Mouse (Mus musculus) kidney, postnatal 0 days (tissue): ENCODE measurements around the gene Ampd3. TPM values are rescaled to one million over a fixed set of nuclear protein-coding genes. Genes with fewer than 3 reads are reported as not detected.

ENCODE experiments used
- ATAC-seq: fragments of 200-750 bp; cut with Nextera tagmentation; replicated peaks from 2 replicates; pipeline ENCODE4 v1.8.0; 2017; ENCODE audit warnings: low read depth, moderate number of reproducible peaks, moderate TSS enrichment, moderate library complexity; ENCODE audit not compliant: low FRiP score
- DNase-seq: peaks from one replicate; pipeline ENCODE4 v3.0.0-alpha.2; 2016; ENCODE audit warnings: low spot score
- H3K27ac ChIP-seq: fragments of 300-500 bp; sonication (generic); 2 replicates; pipeline ENCODE4 v1.5.1; 2014; ENCODE audit warnings: mild to moderate bottlenecking
- H3K27me3 ChIP-seq: fragments of 300-500 bp; sonication (generic); 2 replicates; pipeline ENCODE4 v1.6.1; 2014; ENCODE audit warnings: low read length, mixed read lengths; ENCODE audit not compliant: insufficient read depth
- H3K36me3 ChIP-seq: fragments of 300-500 bp; sonication (generic); 2 replicates; pipeline ENCODE4 v1.6.1; 2014; ENCODE audit warnings: low read length, mixed read lengths; ENCODE audit not compliant: insufficient read depth
- H3K4me1 ChIP-seq: fragments of 300-500 bp; sonication (generic); replicated peaks from 2 replicates; pipeline ENCODE4 v1.6.1; 2014; ENCODE audit warnings: antibody characterized with exemption, low read length, mixed read lengths; ENCODE audit not compliant: insufficient read depth
- H3K4me2 ChIP-seq: fragments of 300-500 bp; sonication (generic); 2 replicates; pipeline ENCODE4 v1.6.1; 2014; ENCODE audit warnings: mild to moderate bottlenecking, low read length, moderate library complexity, mixed read lengths
- H3K4me3 ChIP-seq: fragments of 300-500 bp; sonication (generic); replicated peaks from 2 replicates; pipeline ENCODE4 v1.5.1; 2014; ENCODE audit warnings: low read depth, low read length
- H3K9ac ChIP-seq: fragments of 300-500 bp; sonication (generic); 2 replicates; pipeline ENCODE4 v1.6.1; 2014; ENCODE audit warnings: low read depth, low read length
- H3K9me3 ChIP-seq: fragments of 300-500 bp; sonication (generic); replicated peaks from 2 replicates; pipeline ENCODE4 v1.6.1; 2016; ENCODE audit warnings: low read length, inconsistent platforms, mixed read lengths
- CTCF ChIP-seq: IDR thresholded peaks from 2 replicates; pipeline ENCODE4 v1.5.1; 2016; ENCODE audit warnings: antibody characterized with exemption, low read depth, mild to moderate bottlenecking, moderate library complexity
- WGBS: fragments of 180-500 bp; shearing (Covaris S2); extraction: QIAGEN DNeasy Blood & Tissue Kit; methylation state at CpG from one replicate; pipeline ENCODE4 v1.1.7; 2014; 5-methylcytosine and 5-hydroxymethylcytosine counted together
- microRNA-seq: library from miRNA; unstranded; fragments of <30 nt; microRNA quantifications from one replicate; pipeline ENCODE4, GENCODE M21; 2016
- polyA plus RNA-seq: library from polyadenylated mRNA; unstranded; fragments of >200 nt; fragmentation: Nextera tagmentation; extraction: Ambion mirVana; gene quantifications from 2 replicates; pipeline ENCODE4 v1.2.1, GENCODE M21; 2015

The Ampd3 gene
- polyA plus RNA-seq, 1 experiment from 2014 or later = 12.7 TPM

DNA sequence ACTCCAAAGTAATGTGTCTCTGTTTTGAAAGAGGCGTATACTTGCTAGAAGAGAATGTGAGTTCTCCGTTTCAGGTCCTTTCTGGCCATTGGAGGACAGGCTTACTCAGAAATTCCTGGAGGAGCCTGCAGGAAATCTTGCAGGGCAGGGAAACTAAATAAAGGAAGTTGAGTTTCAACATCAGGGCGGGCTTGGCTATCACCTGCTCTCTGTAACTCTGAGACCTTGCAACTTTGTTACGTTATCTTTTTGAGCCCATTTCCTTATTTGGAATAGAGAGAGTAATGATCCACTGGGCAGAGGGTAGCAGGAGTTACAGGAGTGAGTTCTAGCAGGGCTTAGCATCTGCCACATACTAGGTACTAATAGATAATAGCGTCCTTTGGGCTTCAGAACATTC is 92.1 kb downstream of the Ampd3 start:
- no peak for TF ChIP-seq CTCF
- Histone ChIP-seq H3K36me3 (no peaks in the 10 kb centered on the region), H3K4me1 (no peaks in the 10 kb centered on the region), H3K27ac (no peak overlapping the region), H3K9ac (no peak overlapping the region), H3K9me3 (no peaks in the 10 kb centered on the region), H3K4me3 (no peak overlapping the region), H3K27me3 (no peaks in the 10 kb centered on the region), H3K4me2 (no peak overlapping the region)
- WGBS = 34% methylated on average over 5 of the region's 5 CpGs
- no peak for ATAC-seq
- no peak for DNase-seq

Small RNAs within 50 kb of the gene (microRNA-seq; reads per million reads assigned to microRNA genes)
- gene Gm47282 = not detected

Other genes starting within 250 kb of the Ampd3 start
- gene Sbf2, start 153.3 kb upstream of the Ampd3 start, polyA plus RNA-seq = 26.9 and 27.5 TPM in 2 replicates
- 9.9 and 10.6 TPM in 2 replicates for gene Adm, start 140.5 kb upstream of the Ampd3 start, polyA plus RNA-seq
- gene Rnf141, start 76.3 kb downstream of the Ampd3 start, polyA plus RNA-seq = 17.7 and 20.1 TPM in 2 replicates
- gene Lyve1, start 95.0 kb downstream of the Ampd3 start, polyA plus RNA-seq = 3.9 and 4.3 TPM in 2 replicates
- gene Mrvi1, start 214.3 kb downstream of the Ampd3 start, polyA plus RNA-seq = 9.3 and 9.5 TPM in 2 replicates